Mouse (Mus musculus) layer of hippocampus, adult 8-10 months (tissue): ENCODE measurements around the gene Nek4. TPM values are rescaled to one million over a fixed set of nuclear protein-coding genes. Genes with fewer than 3 reads are reported as not detected.

Experiments used
- DNase-seq, 2 experiments: peaks; one replicate each; pipeline ENCODE4 v3.0.0; 2022; ENCODE audit warnings: low spot score in 2 of 2
- total RNA-seq, 4 experiments: library from RNA; stranded (reverse); gene quantifications; 2 replicates each; pipeline ENCODE4 v1.2.4; 2022

The Nek4 gene
- total RNA-seq, 4 experiments from 2014 or later: 18.8 to 21.9 (median 20.0) TPM

- no peak for DNase-seq
Measured at GRCm38 (mm10) chr14:30960366-30960765, 9.2 kb downstream of the Nek4 start.

GRCm38 (mm10) chr14:30974204-30974603 is 23.0 kb downstream of the Nek4 start:
- peak; percentile 62 to 72 for DNase-seq

- DNase-seq: no peak
Measured at GRCm38 (mm10) chr14:30976222-30976621, 25.0 kb downstream of the Nek4 start.

GRCm38 (mm10) chr14:30996417-30996816 is 45.2 kb downstream of the Nek4 start:
- no peak for DNase-seq

- DNase-seq: no peak
Measured at GRCm38 (mm10) chr14:31000356-31000755, 49.2 kb downstream of the Nek4 start.

GRCm38 (mm10) chr14:31000816-31001306 is 49.7 kb downstream of the Nek4 start:
- DNase-seq: no peak

- DNase-seq: peak; percentile 76 to 85
Measured at GRCm38 (mm10) chr14:31001307-31002205, 50.4 kb downstream of the Nek4 start, which contains the start of the genes Glt8d1 and Spcs1. Gene Glt8d1 (plus strand): TSS chr14:31001400. Gene Spcs1 (minus strand): TSS chr14:31001672.

- no peak for DNase-seq
Measured at GRCm38 (mm10) chr14:31004527-31004926, 53.4 kb downstream of the Nek4 start.

- no peak for DNase-seq
Measured at GRCm38 (mm10) chr14:31006779-31007178, 55.6 kb downstream of the Nek4 start.

- DNase-seq: peak in 1 of 2 experiments; percentile 23
Measured at GRCm38 (mm10) chr14:31011588-31011987, 60.4 kb downstream of the Nek4 start.

- DNase-seq: no peak
Measured at GRCm38 (mm10) chr14:31013928-31014327, 62.8 kb downstream of the Nek4 start.

- no peak for DNase-seq
Measured at GRCm38 (mm10) chr14:31016063-31016462, 64.9 kb downstream of the Nek4 start.

- no peak for DNase-seq
Measured at GRCm38 (mm10) chr14:31017854-31018253, 66.7 kb downstream of the Nek4 start.

GRCm38 (mm10) chr14:31018860-31019291 is 67.7 kb downstream of the Nek4 start, which contains the start of the genes Pbrm1 and Gnl3:
Gene Pbrm1 (plus strand): TSS chr14:31019138.
Gene Gnl3 (minus strand): TSS chr14:31019152.
- DNase-seq: peak; percentile 93 to 97

- no peak for DNase-seq
Measured at GRCm38 (mm10) chr14:31019331-31020205, 68.4 kb downstream of the Nek4 start.

- no peak for DNase-seq
Measured at GRCm38 (mm10) chr14:31022579-31022978, 71.4 kb downstream of the Nek4 start.

GRCm38 (mm10) chr14:31025785-31026184 is 74.6 kb downstream of the Nek4 start:
- DNase-seq: no peak
